Mouse (Mus musculus) cerebellum, adult 9-11 months (tissue): ENCODE measurements around the gene Crebl2.

Experiments
- DNase-seq: peaks from one replicate; pipeline ENCODE4 v3.0.0; 2022

The Crebl2 gene

DNA sequence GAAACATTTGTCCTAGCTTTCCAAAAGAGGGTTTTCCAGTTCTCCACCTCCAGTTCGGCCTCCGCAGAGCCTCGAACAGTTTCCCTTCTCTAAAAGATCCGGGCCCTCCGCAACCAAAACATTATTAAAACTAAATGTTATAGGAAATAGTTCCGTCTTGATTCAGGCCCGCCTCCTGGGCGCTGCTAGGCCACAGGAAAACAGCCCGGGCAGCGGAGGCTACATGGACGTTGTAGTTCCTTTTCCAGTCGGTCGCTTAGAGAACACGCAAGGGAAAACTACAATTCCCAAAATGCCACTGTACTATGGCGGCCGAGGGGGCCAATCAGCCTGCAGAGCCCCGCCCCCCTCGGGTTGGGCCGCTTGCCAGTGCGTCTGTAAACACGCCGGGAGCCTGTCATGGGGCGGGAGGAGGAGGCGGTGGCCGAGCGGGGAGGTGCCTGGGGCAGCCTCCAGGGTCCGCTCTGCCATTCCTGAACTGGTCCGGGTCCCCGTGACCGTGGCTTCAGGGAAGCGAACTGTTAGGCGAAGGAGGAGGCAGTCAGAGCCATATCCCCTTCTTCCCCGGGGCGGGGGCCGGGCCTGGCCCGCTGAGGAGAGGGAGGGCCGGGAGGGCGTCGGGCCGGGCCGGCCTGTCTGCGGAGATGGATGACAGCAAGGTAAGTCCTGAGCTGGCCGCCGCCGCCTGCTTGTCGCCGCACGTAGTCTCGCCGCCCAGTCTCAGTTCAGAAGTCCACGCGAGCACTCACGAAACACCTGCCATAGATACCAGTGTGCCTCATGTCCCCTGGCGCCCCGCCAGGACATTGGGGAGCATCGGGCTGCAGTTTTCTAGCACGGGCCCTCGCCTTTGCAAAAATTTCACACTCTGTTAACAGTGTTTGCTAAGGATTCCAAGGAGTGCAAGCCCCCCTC is at the start of gene Crebl2:
TSS of gene Crebl2 (plus strand) at position 369 of the 915 bp plus-strand sequence.
- peak; percentile 99 for DNase-seq

GRCm38 (mm10) chr6:134781494-134781913 is 48.5 kb upstream of the Crebl2 start:
- peak; percentile 55 for DNase-seq

- DNase-seq, result no peak
These were observed 47.1 kb upstream of the Crebl2 start for GRCm38 (mm10) chr6:134782900-134783299.

- no peak for DNase-seq
These were observed 43.5 kb upstream of the Crebl2 start for GRCm38 (mm10) chr6:134786426-134786825.

DNA sequence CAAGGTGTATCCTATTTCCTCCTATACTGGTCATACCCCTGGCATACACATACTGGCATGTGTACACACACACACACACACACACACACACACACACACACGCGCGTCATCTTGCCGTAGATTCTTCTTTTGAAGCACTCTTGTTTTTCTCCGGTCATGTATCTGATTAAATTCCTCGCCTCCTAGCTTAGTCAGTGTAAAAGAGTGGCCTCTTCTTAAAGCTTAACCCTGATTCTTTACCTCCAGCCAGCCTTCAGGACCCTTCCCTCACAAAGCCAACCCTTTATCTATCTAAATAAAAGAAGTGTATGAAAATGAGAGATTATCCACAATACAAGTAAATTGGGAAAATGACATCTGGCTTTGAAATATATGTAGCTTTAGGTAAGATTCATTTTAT is 40.9 kb upstream of the Crebl2 start:
- no peak for DNase-seq

- DNase-seq, result peak; percentile 76
These were observed 38.5 kb upstream of the Crebl2 start for GRCm38 (mm10) chr6:134791251-134792118.

GRCm38 (mm10) chr6:134792141-134793045 is 37.6 kb upstream of the Crebl2 start, which contains the start of gene Dusp16:
Gene Dusp16 (minus strand): TSS chr6:134792625.
- DNase-seq, result peak; percentile 92

GRCm38 (mm10) chr6:134793046-134793806 is 36.7 kb upstream of the Crebl2 start:
- no peak for DNase-seq

DNA sequence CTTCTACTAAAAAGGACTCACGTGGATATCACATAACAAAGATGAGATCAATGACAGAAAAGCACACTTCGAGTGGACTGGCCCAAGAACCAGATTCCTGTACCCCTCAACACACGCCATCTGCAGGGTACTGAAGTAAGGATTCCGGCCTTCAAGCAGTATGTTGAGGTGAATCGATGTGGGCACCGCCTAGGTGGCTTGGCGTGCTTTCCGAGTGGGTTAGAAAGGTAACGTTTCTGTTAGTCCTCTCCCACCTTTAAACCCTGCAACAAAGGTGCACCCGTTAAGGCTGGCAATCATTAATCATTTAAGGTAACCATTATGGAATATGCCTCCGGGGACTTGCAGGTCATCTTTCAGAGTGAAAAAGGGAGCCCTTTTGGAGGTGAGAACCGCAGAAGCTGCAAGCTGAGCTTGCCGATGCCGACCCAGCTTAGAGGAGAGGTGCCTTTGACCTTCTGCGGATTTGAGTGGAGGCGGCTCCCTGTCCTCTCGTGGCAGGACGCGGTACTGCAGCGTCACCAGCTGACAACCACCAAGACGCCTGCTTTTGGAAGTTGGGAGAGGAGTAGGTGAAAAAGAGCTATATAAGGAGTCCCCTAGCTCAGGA is 35.9 kb upstream of the Crebl2 start:
- peak; percentile 86 for DNase-seq

DNA sequence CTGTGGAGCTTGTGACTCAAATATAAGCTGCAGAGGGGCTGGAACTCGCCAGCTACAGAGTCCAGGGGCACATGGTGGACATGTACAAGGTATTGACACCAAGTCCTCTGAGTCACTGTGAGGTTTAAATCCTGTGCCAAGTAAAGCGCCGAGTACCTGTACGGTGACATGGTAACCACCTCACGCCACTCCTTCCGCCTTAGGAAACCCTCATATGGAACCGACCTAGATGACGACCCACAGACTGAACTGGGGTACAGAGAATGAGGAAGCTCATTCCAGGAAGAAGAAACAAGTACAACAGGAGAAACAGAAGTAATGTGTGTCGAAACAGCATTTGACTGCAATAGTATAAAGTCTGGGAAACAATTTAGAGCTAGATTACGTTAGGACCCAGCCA is 33.7 kb upstream of the Crebl2 start:
- no peak for DNase-seq

DNA sequence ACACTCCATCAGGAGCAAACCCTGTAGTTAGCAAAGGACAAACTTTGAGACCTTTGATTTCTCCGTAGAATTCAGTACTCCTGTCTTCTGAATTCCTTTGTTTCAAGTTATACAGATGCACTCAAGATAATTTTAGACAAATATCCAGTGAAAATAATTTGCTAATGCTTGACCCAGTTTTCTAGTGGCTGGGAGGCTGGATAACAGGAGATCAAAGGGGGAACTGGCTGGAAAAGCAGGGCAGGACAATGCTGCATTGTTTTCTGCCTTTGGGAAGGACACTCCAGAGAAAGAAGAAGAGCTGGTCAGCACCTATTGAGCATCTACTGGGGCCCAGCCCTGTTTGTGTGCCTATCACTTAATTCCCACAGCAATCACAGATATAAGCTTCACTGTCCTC is 28.5 kb upstream of the Crebl2 start:
- DNase-seq, result no peak

- no peak for DNase-seq
These were observed 27.3 kb upstream of the Crebl2 start for GRCm38 (mm10) chr6:134802641-134803043.

GRCm38 (mm10) chr6:134804736-134805277 is 25.1 kb upstream of the Crebl2 start:
- DNase-seq, result no peak

DNA sequence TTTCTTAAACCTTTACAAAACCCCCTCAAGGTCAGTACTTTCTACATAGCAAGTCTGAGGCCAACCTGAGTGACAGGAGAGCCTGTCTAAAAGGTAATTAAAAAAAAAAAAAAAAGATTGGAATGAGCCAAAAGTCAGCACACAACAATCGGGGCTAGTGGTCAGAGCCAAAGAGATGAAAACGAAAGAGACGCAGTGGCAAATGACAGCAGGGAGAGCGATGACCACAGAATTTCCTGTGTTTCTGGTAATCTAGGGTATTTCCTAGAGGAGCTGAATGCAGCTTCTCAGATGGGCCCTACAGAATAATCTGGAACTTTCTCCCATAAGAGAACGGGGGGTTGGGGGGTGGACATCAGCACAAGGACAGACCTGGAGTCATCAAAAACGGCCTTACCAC is 23.8 kb upstream of the Crebl2 start:
- DNase-seq, result no peak

- no peak for DNase-seq
These were observed 22.9 kb upstream of the Crebl2 start for GRCm38 (mm10) chr6:134807091-134807490.

GRCm38 (mm10) chr6:134807794-134808193 is 22.2 kb upstream of the Crebl2 start:
- DNase-seq, result no peak

GRCm38 (mm10) chr6:134813066-134813465 is 16.9 kb upstream of the Crebl2 start:
- no peak for DNase-seq

- DNase-seq, result no peak
These were observed 12.7 kb upstream of the Crebl2 start for GRCm38 (mm10) chr6:134817051-134817928.

GRCm38 (mm10) chr6:134819741-134820140 is 10.2 kb upstream of the Crebl2 start:
- no peak for DNase-seq

- DNase-seq, result no peak
These were observed 9.5 kb upstream of the Crebl2 start for GRCm38 (mm10) chr6:134820411-134820810.
